Mouse (Mus musculus) small intestine, adult 2 months (tissue): Measurements from ENCODE around the gene Atp6v1g2. TPM values are rescaled to one million over a fixed set of nuclear protein-coding genes. Genes with fewer than 3 reads are reported as not detected.

Experiments
- H3K27ac ChIP-seq: fragments of 200-500 bp; 2 replicates; pipeline ENCODE4 v1.5.1; 2012; ENCODE audit warnings: low read depth, low read length, control low read depth, inconsistent platforms; ENCODE audit not compliant: insufficient read depth
- H3K27me3 ChIP-seq: fragments of 200-500 bp; 2 replicates; pipeline ENCODE4 v1.6.1; 2012; ENCODE audit warnings: mild to moderate bottlenecking, moderate library complexity, low read length, inconsistent platforms; ENCODE audit not compliant: control insufficient read depth, insufficient read depth
- H3K36me3 ChIP-seq: fragments of 200-500 bp; 2 replicates; pipeline ENCODE4 v1.6.1; 2012; ENCODE audit warnings: mild to moderate bottlenecking, low read length, control low read depth, inconsistent platforms; ENCODE audit not compliant: control insufficient read depth, insufficient read depth
- H3K4me1 ChIP-seq: fragments of 200-500 bp; 2 replicates; pipeline ENCODE4 v1.6.1; 2012; ENCODE audit warnings: low read length, inconsistent platforms, mixed read lengths; ENCODE audit not compliant: control insufficient read depth, insufficient read depth, insufficient read length
- H3K4me3 ChIP-seq: fragments of 200-500 bp; 2 replicates; pipeline ENCODE4 v1.5.1; 2012; ENCODE audit warnings: low read depth, mild to moderate bottlenecking, control low read depth, inconsistent platforms, low read length, moderate library complexity
- CTCF ChIP-seq: fragments of 200-500 bp; IDR thresholded peaks from 2 replicates; pipeline ENCODE4 v1.5.1; 2012; ENCODE audit warnings: low read depth, mild to moderate bottlenecking, control low read depth, inconsistent platforms, low read length, moderate library complexity, mixed read lengths; ENCODE audit not compliant: insufficient replicate concordance, insufficient read length; ENCODE audit errors: extremely low read depth
- POLR2A ChIP-seq: fragments of 200-500 bp; IDR thresholded peaks from 2 replicates; pipeline ENCODE4 v1.6.1; 2012; ENCODE audit warnings: low read depth, mild to moderate bottlenecking, control low read depth, inconsistent platforms, low read length, moderate library complexity
- WGBS: fragments of 180-500 bp; shearing (Covaris S2); methylation state at CpG from one replicate; pipeline ENCODE4 v1.1.7; 2018; 5-methylcytosine and 5-hydroxymethylcytosine counted together
- polyA plus RNA-seq: library from polyadenylated mRNA; depleted of rRNA; stranded (reverse); fragments of >200 nt; gene quantifications from 2 replicates; pipeline ENCODE4 v1.2.3, GENCODE M21; 2012

Atp6v1g2 gene
- polyA plus RNA-seq, 1 experiment: 2.8 TPM

- TF ChIP-seq CTCF: no peak
- no peak for TF ChIP-seq POLR2A
- 14% methylated on average over 2 of the region's 2 CpGs for WGBS
- H3K4me1 ChIP-seq: peaks cover 22% of the 10 kb centered on the region
- H3K27me3 ChIP-seq: no peaks in the 10 kb centered on the region
- H3K4me3 ChIP-seq: no peak overlapping the region
- H3K27ac ChIP-seq: no peak overlapping the region
- H3K36me3 ChIP-seq: peaks cover 63% of the 10 kb centered on the region
Measured at GRCm38 (mm10) chr17:35244999-35245398, 11.5 kb downstream of the Atp6v1g2 start.

DNA sequence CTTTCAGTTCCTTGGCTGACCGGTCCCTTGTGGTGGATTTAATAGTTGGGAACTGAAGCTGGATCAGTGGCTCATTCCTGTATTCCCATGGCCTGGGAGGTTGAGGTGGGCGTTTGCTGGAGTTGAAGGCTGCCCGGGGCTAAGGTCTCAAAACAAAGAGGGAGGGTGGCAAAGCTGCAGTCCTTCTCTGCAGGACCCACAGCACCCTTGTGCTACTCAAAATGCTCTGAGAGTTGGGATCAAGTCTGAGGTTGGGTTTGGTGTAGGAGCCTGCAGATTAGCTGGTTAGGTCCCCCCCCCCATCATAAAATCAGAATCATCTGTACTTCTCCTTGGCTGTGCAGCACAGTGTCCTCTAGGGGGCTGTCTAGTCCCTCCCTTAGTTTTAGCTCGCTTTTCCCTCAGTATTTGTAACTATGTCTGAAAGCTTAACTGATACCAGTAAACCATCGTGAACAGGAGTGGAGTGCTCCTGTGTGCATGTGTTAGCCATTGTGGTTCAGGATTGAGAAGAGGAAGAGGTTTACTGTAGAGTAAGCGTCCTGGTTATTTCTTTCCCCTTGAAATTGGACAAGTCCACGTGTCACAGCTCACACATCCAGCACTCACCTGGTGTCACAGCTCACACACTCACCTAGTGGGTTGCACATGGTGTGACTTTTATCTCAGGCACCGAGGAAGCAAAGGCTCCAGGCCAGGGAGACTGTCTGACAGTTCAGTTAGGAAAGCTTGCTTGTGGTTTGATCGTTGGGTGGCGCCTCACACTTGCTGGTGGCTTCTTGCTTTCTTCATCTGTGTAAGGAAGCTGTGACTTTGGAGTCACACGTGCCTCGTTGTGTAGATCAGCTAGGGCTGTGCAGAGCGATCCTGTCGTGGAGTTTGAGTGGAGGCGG, 12.5 kb downstream of the Atp6v1g2 start:
- H3K27me3 ChIP-seq: no peaks in the 10 kb centered on the region
- H3K36me3 ChIP-seq: peaks cover 70% of the 10 kb centered on the region
- peaks cover 17% of the 10 kb centered on the region for H3K4me1 ChIP-seq
- H3K4me3 ChIP-seq: no peak overlapping the region
- TF ChIP-seq CTCF: no peak
- TF ChIP-seq POLR2A: no peak
- 69% methylated on average over 15 of the region's 15 CpGs for WGBS
- H3K27ac ChIP-seq: no peak overlapping the region

DNA sequence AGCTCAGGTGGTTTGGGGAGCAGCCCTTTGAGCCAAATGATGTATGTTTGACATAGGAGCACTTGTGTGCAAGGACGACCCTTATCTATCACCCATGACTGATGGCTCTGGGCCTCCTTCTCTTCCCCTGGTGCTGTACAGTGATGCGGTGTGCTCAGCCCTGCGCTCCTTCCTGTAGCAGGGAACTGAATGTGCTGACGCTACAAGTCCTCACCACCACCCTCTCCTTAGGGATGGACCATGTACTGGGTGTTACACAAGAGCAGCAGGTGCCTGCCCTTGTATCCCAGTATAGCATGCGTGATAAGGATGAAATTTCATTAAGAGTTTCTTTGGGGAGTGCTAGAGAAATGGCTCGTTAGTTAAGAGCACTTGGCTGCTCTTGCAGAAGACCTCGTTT, 13.7 kb downstream of the Atp6v1g2 start:
- no peak overlapping the region for H3K4me3 ChIP-seq
- no peak for TF ChIP-seq POLR2A
- no peak for TF ChIP-seq CTCF
- no peak overlapping the region for H3K27ac ChIP-seq
- peaks cover 17% of the 10 kb centered on the region for H3K4me1 ChIP-seq
- 66% methylated on average over 7 of the region's 7 CpGs for WGBS
- peaks cover 80% of the 10 kb centered on the region for H3K36me3 ChIP-seq
- no peaks in the 10 kb centered on the region for H3K27me3 ChIP-seq

- Histone ChIP-seq H3K4me3 (no peak overlapping the region), H3K4me1 (peaks cover 7% of the 10 kb centered on the region), H3K27me3 (no peaks in the 10 kb centered on the region), H3K27ac (no peak overlapping the region), H3K36me3 (peaks cover 91% of the 10 kb centered on the region)
- 88% methylated on average over 14 of the region's 14 CpGs for WGBS
- TF ChIP-seq POLR2A (no peak), CTCF (no peak)
Measured at GRCm38 (mm10) chr17:35248986-35249385, 15.5 kb downstream of the Atp6v1g2 start.

- TF ChIP-seq POLR2A (no peak), CTCF (no peak)
- Histone ChIP-seq H3K4me3 (no peak overlapping the region), H3K27ac (no peak overlapping the region), H3K36me3 (peaks cover 85% of the 10 kb centered on the region), H3K4me1 (0 out of 2 replicates have a peak, but pooled peaks cover 2% of the 10 kb centered on the region), H3K27me3 (no peaks in the 10 kb centered on the region)
- WGBS: 81% methylated on average over 19 of the region's 19 CpGs
Measured at GRCm38 (mm10) chr17:35249451-35250197, 16.2 kb downstream of the Atp6v1g2 start.

- H3K36me3 ChIP-seq: peaks cover 79% of the 10 kb centered on the region
- H3K27me3 ChIP-seq: no peaks in the 10 kb centered on the region
- no peak overlapping the region for H3K27ac ChIP-seq
- H3K4me1 ChIP-seq: no peaks in the 10 kb centered on the region
- no peak for TF ChIP-seq CTCF
- no peak for TF ChIP-seq POLR2A
- 83% methylated on average over 3 of the region's 3 CpGs for WGBS
- no peak overlapping the region for H3K4me3 ChIP-seq
Measured at GRCm38 (mm10) chr17:35250348-35251120, 17.1 kb downstream of the Atp6v1g2 start.
